Mouse (Mus musculus) thymus, postnatal 25 days (tissue): ENCODE results near the gene Fkbp10.

Experiments used
- DNase-seq: peaks from one replicate; pipeline ENCODE4 v3.0.0; 2022

Gene Fkbp10

DNA sequence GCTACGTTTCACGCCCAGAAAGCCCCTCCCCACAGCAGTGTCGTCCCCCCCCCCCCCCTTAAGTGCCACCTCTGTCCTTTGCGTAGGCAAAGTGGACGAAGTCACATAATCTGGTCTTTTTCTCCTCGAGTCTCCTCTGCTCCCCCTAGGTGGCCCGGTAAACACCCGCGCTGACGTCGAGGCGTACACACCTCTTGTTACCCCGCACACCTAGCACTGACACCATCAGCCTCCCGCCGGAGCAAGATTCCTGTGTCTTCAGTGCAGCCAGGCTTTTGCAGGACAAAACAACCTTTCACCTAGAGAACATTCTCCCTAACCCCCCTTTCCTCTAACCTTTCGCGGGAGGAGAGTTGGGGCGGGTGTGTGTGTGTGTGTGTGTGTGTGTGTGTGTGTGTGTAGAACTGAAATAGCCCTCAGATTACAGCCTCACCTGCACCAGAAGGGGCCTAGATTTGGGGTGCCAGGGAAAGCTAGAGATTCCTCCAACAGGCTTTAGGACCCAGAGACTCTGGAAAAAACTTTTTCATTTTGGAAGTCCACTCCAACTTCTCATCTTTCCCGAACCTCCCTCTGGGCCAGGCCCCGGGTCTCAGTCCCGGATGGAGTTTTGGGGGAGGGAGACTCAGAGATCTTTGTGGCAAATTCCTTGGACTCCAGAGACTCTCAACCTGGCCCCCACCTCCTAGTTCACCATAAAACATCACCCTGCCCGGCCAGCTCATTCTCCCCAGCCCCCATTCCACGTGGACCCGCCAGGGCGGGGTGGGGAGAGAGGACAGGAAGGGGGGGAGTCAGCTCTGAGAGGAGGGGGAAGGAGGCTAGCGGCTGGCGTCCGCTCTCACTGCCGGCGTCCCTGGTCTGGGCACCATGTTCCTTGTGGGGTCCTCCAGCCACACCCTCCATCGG is at the start of gene Fkbp10:
Gene Fkbp10 (plus strand): TSS at position 784 of the 909 bp plus-strand sequence.
- no peak for DNase-seq

DNA sequence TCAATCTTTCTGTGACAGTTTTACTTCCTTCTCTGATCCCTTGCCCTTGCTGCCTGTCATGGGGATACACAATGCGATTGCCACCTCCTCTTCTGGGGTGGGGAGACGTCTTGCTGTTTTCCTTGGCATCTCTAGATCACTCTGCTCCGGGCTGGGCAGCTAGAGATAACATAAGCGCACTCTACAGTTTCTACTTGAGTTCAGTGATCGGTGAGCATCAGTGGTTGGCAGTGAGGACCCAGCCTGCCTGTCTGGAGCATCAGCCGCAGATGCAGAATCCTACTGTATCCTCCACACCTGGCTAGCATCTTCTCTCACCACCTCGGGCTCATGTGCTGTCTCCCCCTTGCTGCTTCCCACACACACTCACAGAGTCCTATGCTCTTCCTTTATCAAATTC is 46.4 kb upstream of the Fkbp10 start:
- no peak for DNase-seq

DNA sequence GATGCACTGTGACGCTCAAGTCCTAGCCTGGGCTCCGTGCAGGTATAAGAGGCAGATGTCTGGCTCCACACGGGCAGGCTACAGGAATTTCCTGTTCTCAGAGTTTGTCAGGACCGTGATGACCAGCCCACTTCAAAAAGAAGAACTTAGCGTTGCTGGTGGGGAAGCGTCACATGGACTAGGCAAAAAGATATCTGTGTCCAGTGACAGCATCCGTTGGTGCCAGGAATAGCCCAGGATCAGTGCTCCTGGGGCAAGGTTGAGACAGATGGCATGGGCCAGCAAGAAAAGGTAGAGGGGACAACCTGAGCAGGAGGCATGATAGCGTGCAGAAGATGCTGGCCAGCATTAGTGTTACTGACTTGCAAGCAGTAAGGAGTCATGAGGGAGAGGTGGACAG is 45.7 kb upstream of the Fkbp10 start:
- DNase-seq = no peak

DNA sequence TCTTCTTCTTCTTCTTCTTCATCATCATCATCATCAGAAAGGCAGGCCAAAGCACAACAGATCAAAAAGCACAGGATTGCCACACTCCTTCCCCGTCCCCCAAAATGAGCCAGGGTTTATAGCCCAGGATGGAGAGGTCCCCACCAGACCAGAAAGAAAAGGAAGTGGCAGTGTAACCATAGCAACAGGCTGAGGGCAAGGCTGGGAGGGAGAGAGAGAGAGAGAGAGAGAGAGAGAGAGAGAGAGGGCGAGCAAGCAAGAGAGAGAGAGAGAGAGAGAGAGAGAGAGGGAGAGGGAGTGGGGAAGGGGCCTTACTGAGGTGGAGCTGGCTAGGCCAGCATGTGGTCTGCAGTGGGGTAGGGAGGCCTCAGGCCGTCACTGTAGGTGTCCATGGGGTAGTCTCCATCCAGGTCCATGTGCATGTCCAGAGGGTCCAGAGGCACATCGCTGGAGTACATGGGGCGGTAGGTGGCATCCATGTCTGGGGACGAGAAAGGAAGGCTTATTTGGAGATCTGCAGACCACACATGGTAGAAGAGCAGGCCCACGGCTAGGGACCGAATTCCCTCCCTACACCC is 43.4 kb upstream of the Fkbp10 start:
- no peak for DNase-seq

DNA sequence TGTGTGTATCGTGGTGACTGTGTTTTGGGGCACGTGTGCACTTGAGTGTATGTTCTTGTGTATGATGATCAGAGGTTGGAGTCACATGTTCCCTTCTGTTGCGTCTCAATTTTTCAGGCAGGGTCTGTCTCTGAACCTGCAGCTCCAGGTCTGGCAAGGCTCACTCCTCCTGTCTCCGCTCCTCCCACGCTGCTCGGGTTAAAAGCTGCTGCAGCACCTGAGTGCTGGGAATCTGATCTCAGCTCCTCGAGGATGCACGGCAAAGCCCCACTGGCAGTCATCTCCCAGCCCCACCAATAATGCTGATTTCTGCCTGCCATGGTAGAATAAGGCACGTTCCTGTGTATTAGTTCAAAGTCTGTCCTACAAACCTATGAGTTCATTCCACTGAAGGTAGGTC is 40.4 kb upstream of the Fkbp10 start:
- DNase-seq = no peak

DNA sequence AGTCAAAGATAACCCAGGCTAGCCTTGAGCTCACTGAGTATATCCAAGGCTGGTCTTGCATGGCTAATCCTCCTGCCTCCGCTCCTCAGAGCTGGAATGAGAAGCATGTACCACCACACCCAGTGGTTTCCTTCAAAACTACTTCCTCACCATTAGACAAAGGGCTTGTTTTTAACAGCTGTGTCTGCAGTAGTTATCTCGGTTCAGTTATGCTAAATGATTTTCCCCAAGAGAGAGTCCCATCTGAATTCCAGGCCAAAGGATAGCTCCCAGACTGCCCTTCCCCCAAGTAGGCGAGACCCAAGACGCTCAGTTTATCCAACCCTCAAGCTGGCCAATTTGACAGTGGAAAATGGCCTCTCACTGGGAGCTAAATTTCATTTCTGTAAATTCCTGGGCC is 39.5 kb upstream of the Fkbp10 start:
- DNase-seq = no peak

DNA sequence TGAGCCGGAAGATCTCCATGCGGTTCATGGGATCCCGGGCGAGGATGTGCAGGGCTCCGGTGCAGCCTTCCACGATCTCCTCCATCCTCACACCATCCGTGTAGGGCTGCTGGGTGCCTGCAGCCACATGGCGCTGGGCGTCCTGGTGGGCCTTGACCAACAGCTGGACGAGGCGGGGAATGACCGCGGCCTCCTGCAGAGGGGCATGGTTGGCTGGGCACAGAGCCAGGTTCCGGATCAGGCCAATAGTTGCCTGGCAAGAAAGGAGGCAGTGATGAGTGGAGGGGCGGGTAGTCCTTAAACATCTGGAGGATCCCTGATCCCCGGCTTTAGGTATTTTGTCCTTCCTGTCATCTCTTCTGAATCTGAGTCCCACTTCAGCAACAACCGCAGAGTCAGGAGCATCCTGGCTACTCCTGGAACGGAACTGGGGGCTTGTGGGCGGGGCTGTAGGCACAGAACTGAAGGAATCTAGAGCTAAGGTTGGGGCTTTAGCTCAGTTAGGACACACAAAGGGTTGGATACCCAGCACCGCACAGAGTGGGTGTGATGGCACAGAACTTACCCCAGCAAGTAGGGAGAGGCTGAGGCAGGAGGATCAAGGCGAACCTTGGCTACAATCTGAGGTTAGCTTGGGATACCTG is 38.6 kb upstream of the Fkbp10 start:
- DNase-seq = no peak

DNA sequence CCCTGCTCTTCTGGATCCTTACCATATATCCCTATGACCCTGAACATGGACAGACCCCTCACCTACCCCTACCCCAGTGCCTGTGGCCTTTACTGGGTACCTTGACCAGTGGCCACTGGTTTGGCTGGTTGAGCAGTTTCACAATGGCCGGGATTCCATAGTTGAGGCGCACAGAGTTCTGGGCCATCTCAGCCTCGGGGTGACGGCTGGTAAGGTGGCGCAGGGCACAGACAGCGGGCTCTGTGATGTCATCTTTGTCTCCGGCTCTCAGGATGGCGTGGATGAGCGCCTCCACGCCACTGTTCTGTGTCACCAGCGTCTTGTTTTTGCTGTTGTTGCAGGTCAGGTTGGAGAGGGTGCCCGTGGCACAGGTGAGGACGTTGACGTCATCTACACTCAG is 37.5 kb upstream of the Fkbp10 start:
- DNase-seq = no peak

DNA sequence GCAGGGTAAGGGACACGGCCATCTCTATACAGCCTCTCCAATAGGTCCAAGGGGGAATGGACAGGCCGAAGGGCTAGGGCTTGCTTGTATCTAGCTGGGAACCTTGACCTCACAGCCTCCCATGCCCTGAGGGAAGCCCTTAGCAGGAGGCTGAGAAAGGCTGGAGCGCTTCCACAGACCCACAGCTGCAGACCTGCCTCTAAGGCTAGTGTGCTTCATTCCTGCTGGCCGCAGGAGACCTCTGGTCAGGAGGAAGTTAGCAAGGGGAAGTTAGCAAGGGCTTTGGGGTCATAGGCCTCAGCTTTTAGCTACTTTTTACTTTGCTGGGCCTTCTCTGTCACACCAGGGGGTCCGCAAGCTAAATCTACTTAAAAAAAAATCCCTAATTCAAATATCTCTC is 37.1 kb upstream of the Fkbp10 start:
- no peak for DNase-seq

DNA sequence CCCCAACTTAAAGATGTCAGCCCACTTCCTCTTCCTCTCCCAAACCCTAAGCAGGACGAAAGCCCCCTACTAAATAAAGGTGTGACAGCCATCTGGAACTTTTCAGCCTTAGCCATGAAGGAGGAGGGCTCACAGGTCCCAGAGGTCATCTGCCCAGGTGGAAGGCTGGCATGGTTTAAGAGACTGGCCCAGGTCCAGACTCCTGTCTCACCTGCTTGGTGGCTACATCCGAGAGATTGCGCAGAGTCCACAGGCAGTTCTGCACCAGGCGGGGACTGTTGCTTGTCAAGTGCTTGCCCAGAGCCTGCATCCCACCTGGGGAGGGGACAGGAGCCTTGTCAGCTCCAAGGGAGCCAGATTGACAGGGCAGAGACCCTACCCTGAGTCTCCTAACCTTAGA is 36.2 kb upstream of the Fkbp10 start:
- no peak for DNase-seq

DNA sequence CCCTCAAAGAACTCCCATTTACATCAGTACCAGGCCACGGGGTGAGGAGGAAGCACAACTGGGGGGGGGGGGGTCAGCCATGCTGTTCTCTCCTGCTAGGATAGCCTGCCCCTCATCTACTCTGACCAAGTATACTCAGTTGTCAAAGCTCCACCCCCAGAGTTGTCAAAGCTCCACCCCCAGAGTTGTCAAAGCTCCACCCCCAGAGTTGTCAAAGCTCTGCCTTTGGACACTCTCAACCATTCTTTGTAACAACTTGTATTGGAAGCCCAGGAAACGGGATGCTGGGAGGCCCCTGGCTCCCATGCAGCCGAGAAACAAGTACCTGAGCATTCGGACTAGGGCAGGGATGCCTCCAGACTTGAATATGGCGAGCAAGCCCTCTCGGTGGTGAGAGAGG is 32.8 kb upstream of the Fkbp10 start:
- DNase-seq = no peak

DNA sequence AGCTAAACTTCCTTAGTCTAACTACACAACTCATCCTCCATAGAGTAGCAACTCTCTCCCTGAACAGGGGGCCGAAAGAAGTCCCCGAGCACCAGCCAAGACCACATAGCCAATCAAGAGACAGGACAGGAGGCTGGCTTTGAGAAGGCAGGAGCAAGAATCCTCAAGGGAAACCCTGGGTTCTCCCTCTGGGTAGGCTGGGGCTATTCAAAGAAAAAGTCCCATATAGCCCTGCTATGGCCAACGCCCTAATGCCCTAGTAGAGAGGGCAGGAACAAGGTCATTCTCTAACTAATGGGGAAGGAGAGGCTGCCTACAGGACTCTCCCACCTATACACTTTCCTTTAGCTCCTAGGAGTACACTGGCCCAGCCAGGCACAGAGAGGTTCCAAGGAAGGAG is 30.5 kb upstream of the Fkbp10 start:
- no peak for DNase-seq

DNA sequence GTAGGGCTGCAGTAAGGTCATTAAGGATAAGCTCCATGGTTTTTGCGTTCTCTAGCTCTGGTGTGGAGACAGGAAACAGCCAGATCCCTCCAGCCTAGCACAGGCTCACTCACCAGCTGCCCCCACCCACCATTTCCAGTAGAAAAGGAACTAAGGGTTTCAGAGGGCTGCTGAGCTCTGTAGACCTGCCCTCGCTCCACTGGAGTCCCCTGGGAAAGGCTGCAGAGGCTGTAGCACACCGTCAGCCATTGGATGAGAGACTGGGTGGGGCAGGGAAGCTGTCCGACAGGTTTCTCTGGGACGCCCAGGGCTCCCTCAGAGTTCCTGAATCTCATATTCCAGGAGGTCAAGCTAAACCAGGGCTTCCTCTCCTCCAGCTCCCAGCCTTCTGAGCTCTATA is 28.9 kb upstream of the Fkbp10 start:
- no peak for DNase-seq

DNA sequence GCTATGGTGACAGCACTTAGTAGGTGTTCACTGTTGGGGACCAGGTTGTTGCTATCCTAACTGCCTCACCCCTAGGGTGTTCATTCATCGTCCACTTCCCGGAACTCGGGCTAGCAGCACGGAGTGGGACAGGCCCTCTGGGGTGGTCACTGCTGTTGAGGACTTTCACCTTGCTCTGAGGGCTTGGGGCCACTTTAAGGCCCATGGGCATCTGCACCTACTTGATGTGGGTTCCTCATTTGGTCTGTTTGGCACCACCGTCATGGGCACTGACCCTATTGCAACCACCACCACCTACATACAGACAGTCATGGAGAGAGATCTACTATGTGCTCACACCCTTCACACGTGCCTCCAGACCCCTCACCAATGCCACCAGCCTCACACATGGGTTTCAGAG is 28.4 kb upstream of the Fkbp10 start:
- no peak for DNase-seq

DNA sequence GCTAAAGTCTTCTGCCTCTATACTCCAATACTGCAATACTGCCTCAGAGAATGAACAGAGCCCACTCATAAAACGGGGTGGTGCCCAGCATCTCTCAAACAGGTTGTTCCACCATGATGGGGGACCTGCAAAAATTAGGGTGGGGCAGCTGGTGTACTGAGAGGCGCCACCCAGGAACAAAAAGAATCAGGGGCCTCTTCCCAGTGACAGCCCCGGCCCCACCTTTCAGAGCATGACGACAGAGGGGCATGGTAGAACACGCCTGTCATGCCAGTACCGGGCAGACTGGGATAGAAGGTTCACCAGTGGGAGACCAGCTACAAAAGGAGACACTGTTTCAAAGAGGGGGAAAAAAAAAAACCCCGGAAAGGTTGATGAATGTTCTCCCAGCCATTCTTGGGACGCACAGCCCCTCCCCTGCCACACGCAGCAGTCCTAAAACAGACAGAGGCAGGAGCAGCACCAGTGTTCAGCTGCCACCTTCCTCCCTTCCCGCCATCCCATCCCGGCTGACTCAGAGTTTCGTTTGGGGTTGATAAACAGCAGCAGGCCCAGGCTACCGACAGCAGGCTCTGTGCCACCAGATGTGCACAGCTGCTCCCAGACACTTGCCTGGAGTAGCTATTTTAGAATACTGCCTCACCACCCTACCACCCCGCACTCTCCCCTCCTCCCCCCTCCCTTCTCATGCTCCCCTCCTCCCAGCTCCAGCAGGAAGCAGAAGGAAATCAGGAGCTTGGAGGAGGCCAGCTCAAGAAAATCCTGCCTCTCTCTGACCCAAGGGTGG is 27.7 kb upstream of the Fkbp10 start:
- no peak for DNase-seq

DNA sequence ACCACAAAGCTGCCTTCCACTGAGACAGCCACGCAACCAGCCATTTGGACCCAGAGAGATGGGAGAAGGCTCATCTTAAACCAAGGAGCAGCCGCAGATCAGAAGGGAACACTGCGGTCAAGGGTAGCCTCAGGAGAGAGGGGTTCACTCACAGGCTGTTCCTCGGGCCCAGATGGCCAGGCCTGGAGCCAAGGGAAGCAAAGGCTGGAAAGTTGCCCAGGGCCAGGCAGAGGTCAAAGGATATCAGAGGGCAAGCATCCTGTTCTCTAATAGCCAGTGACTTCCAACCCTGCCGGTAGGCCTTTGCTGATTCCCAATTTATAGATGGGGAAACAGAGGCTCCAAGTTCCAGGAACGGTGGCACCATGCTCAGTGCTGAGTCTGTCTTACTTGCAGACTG is 26.9 kb upstream of the Fkbp10 start:
- no peak for DNase-seq

DNA sequence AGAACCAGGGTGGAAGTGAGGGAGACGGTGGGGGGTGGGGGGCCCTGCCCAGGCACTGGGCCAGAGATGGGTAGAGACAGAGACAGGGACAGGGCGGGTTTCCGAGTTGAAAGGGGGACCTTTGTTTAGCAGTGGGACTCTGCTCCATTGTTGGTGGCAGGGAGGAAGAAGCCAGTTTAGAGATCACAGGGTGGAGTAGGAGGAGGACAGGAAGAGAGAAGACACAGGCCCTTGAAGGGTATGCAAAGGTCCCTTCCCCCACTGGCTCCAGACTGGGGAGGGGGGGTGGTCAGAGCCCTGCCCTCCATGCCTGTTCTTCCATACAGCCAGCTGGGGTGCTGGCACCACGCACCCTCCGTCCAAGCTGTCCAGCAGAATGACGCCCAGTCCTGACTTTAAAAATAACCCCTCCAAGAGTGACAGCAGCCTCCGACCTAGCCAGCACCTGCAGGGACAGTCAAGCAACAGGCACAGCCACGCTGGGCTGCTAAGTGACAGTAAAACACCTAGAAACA is 25.5 kb upstream of the Fkbp10 start:
- DNase-seq = no peak

DNA sequence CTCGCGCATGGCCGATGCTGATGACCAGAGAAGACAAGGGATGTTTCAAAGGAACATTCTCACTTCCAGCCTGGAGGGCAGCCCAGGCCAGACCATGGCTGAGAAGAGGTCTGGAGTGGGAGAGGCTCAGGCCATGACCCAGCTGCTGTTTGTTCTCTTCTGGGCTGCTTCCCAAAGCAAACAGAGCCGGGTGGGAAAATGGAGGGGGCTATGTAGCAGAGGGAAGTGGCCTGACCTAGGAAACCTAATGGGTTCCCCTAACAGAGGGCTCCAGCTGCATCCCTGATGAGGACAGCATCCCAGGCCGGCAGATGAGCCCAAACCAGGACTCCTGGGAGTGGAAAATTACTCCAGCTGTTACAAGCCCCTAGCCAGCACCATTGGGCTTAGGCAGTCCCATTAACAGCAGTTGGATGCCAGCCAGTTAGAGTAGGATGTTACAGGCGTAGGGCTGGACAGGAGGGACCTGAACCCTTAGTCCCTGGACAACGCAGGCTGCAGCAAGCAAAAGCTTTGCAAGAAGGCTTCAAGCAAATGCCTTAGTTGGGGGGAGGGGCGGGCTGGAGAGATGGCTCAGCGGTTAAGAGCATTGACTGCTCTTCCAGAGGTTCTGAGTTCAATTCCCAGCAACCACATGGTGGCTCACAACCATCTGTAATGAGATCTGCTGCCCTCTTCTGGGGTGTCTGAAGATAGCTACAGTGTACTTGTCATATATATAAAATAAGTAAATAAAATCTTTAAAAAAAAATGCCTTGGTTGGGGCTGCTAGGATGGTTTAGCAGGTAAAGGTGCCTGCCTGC is 24.2 kb upstream of the Fkbp10 start:
- DNase-seq = no peak

DNA sequence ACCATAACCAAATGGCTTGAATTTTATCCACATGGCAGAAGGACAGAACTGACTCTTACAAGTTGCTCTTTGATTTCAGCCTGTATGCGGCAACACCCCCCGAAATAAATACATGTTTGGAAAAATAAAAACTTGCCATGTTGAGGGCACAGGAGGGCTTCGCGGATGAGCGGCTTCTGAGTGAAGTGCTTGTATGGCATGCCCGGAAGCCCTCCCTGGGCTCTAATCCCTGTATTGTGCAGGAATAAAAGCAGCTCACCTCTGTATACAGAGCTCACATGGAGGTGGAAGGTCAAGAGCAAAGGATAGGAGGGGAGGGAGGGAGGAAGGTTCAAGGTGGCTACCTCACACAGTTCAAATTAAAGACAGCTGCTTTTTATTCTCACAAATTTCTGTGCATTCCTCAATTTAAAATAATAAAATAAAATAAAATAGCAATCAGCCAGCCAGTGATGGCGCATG is 23.6 kb upstream of the Fkbp10 start:
- DNase-seq = no peak

DNA sequence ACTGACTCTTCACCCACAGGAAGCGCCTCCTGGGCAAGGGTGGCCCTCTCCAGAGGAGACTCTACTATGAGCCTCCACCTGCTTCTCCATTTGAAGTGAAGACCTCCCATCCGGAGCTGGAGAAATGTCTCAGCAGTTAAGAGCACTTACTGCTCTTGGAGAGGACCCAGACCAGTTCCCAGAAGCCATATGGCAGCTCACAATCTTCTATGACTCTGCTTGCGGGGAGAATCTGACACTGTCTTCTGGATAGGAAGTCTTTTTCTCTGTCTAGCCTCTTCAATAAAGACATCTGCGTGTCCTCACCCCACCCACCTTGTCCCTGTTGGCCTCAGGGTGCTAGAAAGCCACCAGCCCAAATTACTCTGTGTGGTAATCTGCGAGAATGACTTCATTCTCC is 22.5 kb upstream of the Fkbp10 start:
- DNase-seq = no peak

DNA sequence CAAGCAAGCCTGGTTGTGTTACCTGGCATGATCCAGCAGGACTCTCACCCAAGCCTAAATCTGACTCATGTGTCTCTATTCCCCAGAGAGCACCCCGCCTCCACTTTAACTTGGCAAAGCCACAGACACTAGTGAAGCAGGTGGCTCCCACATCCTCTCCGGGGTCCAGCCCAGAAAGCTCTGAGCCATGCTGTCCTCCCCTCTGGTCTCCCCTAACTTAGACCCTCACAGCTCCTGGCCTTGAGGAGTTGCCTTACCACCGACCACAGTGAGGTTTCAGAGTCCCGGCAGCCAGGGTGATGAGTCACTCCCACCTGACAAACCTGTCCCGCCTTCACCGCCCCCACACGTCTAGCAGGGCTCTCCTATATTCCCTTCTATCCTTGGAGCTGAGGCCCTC is 21.8 kb upstream of the Fkbp10 start:
- no peak for DNase-seq
